Mouse (Mus musculus) heart, adult 2 months (tissue): ENCODE data around the gene Ndufa13.

ENCODE experiments used
- CTCF ChIP-seq: fragments of 200-600 bp; IDR thresholded peaks from 2 replicates; pipeline ENCODE4 v1.8.1; 2022; ENCODE audit warnings: antibody characterized with exemption, mild to moderate bottlenecking, moderate library complexity
- POLR2A ChIP-seq: fragments of 200-500 bp; IDR thresholded peaks from 2 replicates; pipeline ENCODE4 v1.6.1; 2011; ENCODE audit warnings: mild to moderate bottlenecking, low read depth, low read length, control low read depth; ENCODE audit not compliant: insufficient read depth

GRCm38 (mm10) chr8:69870907-69871306, 31.5 kb downstream of the Ndufa13 start:
- TF ChIP-seq CTCF (no peak), POLR2A (no peak)
